Mouse (Mus musculus): ENCODE data around the gene Col4a4. TPM values are rescaled to one million over a fixed set of nuclear protein-coding genes. Genes with fewer than 3 reads are reported as not detected.

Gene Col4a4
- total RNA-seq, 2 experiments from 2014 or later = 9.6 to 10.5 TPM

DNA sequence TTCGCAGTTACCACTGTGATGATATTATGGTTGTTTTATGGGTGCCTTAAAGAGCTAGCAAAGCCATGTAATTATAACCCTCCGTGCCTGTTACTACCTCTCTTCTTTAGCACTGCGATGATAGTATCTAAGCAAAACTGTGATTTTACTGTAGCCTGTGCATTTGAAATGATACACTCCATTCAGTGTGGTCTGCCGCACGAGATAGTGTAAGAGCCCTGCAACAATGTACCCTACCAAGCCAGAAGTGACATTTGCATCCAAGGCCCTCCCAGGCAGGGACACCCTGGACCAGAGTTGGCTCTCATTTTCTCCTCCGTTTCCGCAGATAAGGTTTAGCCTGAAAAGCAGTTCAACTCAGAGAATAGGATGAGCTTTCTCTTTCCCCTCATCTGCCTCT, 668 bp downstream of the Col4a4 start:
- no peak for DNase-seq (ENCODE audit: low spot score)
- intact Hi-C loops (cut with DNase I) = no loop called here

DNA sequence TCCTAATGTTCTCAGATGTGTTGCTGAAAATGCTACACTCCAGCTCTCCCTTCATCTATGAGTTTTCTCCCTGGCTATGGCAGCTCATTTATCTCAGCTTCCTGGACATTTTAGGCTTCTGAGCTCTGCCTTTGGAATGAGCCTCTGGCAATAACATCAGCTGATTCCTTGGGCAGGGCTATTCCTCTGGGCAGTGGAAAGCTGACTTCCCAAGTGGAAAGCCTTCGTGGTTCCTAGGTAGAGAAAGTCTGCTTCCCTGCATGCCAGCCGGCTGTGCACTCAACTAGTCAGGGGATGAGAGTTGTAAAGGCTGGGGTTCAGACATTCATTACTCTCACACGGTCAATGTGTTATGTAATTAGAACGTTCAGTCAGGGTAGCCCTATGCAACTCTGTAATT, 8.3 kb downstream of the Col4a4 start:
- intact Hi-C loops (cut with DNase I) = no loop called here
- no peak for DNase-seq (ENCODE audit: low spot score)

DNA sequence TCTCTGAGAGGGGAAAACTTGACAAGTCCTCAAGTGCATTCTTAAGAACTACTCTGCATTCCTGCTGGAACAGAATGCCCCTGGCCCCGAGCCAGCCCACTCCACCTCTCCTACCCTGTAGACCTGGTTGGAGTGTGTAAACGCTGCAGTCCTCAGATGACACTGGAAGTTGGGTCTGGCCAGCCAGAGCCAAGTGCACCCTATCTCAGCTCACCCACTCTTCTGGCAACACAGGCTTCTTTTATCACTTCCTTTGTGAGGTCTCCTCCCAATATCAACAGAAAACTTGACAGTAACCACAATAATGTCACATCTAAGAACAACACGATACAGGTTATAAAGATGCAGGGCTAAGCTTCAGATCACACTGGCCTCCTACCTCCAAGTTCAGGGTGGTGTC, 8.7 kb downstream of the Col4a4 start:
- intact Hi-C loops (cut with DNase I) = no loop called here
- peak; percentile 51 for DNase-seq (ENCODE audit: low spot score)

DNA sequence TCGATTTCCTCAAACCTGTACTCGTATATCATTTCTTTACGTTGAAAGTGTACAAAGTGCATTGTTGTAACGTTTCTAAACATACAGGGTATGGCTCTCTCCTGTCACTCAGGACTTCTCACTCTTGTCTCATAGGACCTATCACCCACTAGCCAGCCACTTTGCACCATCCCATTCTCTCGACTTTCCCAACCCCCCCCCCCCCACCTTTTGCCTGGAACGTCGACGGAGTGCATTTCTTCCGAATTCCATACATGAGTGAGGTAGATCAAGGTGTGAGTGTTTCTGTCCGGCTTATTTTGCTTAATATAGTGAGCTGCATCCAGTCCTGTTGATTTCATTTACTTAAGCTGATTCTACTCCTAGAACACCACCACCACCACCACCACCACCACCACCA, 9.3 kb downstream of the Col4a4 start:
- DNase-seq (ENCODE audit: low spot score) = no peak
- intact Hi-C loops (cut with DNase I) = no loop called here

DNA sequence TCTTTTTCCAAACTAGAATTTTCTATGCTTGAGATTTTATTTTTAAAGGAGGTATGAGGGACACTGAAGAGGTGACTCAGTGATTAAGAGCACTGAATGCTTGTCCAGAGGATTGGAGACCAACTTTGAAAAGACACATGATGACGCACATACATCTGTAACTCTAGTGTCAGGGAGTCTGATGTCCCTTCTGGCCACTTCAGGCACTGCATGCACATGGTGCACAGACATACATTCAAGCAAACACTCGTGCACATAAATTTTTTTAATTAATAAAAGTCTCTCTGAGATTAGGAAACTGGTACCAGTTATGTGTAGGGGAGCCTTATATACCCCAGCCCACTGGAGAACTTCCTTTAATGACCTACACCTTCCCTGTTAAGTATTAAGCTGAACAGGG, 10.5 kb downstream of the Col4a4 start:
- DNase-seq (ENCODE audit: low spot score) = no peak
- intact Hi-C loops (cut with DNase I) = no loop called here

DNA sequence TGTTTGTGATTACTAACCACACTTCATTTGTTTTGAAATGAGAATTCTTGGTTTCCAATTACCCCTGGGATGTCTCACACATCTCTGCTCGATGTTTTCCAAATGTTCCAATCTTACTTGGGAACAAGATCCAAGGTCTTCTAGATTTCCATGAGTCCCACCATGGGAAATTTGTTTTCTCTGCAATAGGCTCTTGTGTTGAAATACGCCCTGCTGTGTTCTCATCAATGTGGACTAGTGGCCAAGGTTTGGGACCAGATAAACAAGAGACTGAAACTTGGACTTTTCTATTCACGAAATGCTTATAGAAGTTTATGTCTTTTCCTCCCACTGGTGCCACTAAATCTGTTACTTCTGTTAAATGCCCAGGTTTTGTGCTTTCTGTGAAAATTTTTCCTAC, 11.0 kb downstream of the Col4a4 start:
- intact Hi-C loops (cut with DNase I) = no loop called here
- DNase-seq (ENCODE audit: low spot score) = no peak

DNA sequence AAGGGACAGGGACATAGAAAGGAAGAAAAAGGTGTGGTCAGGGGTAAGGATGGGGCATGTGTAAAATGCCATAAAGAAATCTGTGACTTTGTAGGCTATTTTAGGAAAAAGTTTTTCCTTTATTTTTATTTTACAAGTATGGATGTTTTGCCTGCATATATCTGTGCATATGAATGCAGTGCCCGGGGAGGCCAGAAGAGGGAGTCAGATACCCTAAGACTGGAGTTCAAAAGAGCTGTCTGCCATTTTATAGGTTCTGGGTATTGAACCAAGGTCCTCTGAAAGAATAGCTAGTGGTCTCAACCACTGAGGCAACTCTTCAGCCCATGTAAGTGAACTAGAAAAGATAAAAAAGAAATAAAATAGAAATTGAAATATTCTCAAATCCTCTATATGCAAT, 14.9 kb downstream of the Col4a4 start:
- no peak for DNase-seq (ENCODE audit: low spot score)

DNA sequence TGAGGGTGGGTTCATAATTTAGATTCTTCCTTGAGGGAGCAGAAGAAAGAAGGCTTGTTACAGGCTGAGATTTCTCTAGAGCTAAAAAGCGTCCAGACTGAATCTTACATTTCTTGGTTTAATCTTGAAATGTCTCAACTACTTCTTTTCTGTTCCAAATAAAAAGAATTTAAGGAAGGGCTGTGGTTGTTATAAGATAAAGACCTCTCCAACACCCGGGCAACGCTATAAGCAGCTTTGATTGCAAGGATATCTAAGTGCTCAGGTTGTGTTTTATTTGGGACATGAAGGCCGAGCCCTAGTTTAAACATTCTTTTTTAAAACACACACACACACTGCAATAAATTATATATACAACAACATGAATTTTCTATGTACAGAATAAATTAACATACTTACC, 17.2 kb downstream of the Col4a4 start:
- DNase-seq (ENCODE audit: low spot score) = no peak
- intact Hi-C loops (cut with DNase I) = no loop called here

More for the DNA sequence above, 14.9 kb downstream of the Col4a4 start:
- intact Hi-C loops (cut with DNase I) = loop anchor here (1.0 kb wide), 1 partner anchor 70 kb away; no protein-coding TSS in a partner anchor

DNA sequence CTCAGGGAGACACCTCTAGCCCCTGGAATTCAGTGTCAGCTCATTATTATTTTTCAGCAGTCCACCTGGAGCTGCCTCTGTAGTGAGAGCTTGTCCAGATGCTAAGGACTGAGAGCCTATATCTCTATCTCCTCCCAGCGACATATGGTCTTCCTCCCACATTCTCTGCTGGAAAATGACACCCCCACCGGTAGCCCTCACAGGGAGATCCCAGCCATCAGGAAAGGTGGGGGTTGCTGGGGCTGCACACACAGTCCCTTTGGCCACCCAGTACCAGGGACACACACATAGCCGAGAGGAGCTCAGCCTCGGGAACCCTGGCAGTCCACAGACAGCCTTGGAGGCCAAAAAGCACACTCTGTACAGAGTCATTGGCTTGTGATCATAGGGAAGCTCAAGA, 26.4 kb downstream of the Col4a4 start:
- DNase-seq (ENCODE audit: low spot score) = no peak
- intact Hi-C loops (cut with DNase I) = no loop called here

DNA sequence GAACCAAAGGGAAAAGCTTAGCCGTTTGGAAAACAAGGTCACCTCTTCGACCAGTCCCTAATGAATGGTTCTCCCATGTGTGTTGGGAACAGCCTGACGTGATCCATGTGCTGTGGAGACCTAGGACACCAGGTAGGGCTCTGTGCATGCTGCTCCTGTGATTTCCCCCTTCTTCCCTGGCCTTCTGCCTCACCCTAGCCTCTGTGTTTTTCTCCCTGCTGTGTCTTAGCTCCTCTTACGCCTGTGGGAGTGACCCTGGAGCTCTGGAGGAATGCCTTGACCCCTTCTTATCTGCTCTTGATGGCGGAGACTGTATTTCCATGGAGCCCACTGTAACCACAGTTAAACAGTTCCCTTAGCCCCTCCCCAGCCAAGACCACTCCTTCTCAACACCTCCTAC, 31.8 kb downstream of the Col4a4 start:
- intact Hi-C loops (cut with DNase I) = loop anchor here (10.0 kb wide), 1 partner anchor 430 kb away; no protein-coding TSS in a partner anchor
- DNase-seq (ENCODE audit: low spot score) = no peak

DNA sequence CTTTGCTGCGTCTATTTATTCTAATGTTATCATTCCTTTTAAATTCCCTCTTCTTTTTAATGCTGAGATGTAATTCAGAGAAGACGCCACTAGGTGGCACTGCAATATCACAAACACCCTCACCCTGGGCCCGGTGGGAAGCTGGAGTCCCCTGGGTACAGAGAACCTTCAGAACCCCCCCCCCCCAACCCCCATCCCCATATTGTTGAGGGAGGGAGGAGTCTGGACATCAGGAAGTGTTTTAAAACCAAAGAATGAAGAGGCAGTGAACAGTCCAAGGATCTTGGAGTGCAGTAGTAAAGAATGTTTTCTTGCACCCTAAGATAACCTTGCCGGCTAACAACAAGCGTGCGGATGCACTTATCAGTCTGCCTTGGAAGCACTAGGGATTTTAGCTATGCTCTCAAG, 32.2 kb downstream of the Col4a4 start:
- DNase-seq (ENCODE audit: low spot score) = no peak
- intact Hi-C loops (cut with DNase I) = loop anchor here (10.0 kb wide), 1 partner anchor 430 kb away; no protein-coding TSS in a partner anchor

DNA sequence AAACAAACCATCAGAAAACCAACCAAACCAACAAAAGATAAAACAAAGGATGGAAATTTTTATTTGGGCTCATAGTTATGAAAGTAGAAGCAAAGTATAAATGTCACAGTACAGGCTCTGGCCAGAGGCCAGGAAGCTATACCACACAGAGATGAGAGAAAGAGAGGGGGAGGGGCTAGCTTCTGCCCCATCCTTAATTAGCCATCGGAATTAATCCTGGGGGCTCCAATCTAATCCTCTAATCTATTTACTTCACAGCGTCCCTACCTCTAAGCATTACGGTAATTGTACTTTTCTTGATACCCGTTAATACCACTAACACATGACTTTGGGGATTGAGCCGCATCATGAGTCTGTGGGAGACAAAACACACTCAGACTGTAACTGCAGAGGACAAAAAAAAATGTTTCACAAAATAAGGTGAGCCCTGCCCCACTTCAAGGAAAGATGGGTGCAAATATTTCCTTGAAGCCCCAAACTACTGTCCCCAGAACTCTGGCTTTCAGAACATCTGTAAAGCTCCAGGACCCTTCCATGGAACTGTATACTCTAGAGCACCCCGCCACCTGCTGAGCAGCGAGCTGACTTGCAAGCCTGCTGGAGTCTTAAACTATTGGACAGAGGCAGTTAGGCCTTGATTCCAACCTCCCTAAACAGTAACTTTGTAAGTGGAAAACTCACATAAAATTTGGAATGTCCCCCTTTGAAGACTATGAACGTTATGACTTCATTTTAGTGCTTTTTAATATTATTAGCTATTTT, 41.3 kb downstream of the Col4a4 start:
- no peak for DNase-seq (ENCODE audit: low spot score)

DNA sequence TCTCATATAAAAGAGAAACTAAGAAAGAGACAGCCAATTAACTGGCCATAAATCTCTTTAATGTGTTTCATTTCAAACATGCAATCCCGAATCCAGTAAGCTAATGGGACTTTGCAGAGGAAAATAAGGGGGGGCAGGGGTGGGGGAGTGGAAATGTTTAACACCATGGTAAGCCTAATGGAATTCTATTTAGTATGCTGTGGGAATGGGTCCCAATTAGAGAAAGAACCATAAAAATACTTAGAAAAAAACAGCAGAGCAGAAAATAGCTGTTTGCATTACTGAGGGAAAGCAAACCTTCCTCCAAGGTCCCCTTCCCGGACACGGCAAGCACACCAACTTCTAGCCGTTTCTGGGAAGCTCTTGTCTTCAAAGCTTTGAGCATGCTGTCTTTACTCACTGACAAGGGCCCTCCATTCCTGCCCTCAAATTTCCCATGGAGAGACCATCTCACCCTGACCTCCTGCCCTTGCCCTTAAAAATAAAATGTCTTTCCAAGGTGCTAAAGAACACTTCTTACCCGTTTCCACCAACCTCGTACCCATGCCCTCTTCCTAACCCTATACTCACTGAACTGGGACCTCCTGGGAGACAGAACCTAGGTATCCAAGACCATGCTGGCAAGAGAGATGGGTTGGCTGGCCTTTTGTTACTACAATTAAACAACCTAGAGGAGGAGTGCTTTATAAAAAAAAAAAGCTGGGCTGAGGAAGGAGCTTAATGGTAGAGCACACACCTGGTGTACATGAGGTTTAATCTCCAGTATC, 42.0 kb downstream of the Col4a4 start:
- no peak for DNase-seq (ENCODE audit: low spot score)
- intact Hi-C loops (cut with DNase I) = no loop called here

More for the DNA sequence above, 41.3 kb downstream of the Col4a4 start:
- intact Hi-C loops (cut with DNase I) = no loop called here

DNA sequence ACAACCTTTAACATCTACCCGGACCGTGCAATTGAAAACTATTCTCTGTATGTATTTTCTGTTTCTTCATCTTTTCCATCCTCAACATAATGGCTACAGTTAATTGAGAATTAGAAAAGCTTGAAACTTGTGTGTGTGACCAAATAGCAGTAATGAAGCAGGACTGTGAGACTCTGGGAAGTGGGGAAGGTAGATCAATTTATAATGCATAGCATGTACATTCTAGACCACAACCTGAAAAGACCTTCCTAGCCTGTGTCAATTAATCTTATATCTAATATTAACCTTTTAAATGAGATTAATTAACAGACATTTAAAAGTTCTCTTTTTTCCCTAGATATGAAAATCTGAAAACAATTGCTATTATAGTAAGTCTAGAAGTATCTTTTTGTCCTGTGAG, 42.7 kb downstream of the Col4a4 start:
- intact Hi-C loops (cut with DNase I) = no loop called here
- no peak for DNase-seq (ENCODE audit: low spot score)

DNA sequence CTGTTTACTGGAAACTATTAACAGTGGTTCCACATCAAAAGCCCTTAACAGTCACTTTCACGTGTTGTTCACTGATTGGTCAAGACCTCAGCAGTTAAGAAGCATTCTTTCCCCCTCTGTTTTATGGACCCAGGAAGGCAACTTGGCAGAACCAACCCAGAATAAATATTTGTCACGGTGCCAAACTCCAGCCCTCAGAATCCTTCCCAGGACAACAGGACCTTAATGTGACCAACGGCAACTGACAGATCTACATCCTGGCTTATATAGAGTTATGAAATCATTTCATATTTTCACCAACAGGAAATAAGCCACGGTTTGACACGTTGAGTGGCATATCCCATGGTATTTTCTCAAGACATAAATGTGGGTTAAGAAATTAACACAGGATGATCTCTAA, 46.6 kb downstream of the Col4a4 start:
- DNase-seq (ENCODE audit: low spot score) = no peak
- intact Hi-C loops (cut with DNase I) = no loop called here

DNA sequence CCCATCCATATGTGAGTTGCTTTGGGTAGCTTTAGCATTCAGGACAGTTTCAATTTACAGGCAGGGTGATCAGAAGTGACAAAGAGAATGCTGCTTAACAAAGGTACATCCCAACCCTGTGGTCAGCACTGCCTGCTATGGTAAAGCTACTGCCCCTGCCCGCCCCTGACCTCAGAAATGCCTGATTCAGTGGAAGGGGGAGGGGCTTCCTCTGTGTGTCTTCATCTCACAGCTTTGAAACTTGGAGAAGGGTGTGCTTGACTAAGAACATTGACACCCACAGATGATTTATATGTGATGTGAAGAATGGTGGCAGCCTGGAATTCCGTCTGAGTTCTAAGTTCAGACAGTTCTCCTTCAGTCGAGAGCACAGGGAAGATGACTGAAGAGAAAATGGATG, 48.8 kb downstream of the Col4a4 start:
- intact Hi-C loops (cut with DNase I) = no loop called here
- DNase-seq (ENCODE audit: low spot score) = no peak

DNA sequence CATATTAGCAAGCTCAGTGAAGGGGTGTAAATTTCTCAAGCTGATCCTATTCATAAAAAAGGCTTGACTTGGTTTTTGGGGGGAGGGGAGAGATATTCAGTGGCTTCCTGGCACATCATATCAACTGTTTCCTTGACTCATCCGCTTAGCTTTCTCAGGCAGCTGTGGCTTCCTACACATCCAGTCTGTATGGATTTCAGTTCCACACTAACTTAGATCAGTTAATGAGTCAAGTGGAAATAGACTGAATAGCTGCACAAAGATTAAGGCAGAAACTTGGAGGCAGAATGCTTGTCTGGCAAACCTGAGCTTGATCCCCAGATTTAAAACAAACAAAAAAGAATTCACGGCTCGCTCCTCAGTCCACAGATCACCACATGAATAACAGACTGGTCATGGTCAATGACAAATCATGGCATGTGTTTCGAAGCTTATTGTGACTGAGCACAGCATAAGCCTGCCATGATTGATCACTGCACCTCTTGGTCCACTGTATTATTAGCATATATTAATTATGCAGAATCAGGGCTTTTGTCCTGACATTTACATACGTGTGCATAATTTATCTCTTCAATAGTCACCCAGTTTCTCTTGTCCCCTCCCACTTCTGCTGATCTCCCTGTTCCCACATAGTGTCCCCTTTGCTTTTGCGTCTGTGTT, 50.0 kb downstream of the Col4a4 start:
- intact Hi-C loops (cut with DNase I) = no loop called here
- no peak for DNase-seq (ENCODE audit: low spot score)

DNA sequence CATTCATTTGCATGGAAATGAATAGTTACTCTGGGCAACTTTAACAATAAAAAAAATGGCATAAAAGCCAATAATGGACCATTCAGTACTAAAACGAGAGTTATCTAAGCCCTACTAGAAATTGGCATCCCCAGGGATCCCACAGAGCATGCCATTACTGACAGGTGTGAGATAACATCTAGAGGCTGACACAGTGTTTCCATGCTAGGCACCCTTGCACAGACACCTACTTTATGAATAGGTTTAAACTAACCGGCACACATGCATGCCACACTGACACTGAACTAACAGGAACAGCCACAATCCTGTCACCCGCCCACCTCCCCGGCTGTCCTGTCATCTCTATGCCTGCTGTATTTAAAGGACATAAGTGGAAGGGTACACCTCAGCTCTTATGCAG, 58.7 kb downstream of the Col4a4 start:
- no peak for DNase-seq (ENCODE audit: low spot score)
- intact Hi-C loops (cut with DNase I) = no loop called here

DNA sequence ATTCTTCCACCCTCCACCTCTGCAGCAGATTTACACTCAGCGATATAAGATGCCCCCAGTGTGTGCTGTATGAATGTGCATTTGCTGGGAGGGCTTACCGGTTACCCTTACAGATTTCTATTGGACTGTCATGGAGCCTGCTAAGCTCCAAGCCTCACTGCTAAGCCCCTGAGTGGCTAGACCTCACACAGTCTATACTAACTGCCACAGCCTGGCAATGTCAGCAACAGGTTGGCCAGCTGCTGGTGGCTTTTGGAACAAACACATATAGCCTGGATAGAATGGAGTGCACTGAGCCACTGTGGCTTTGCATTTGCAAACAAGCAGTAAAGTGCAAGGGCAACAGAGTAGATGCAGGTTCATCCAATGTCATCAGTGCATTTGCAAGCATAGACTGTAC, 94.7 kb downstream of the Col4a4 start:
- DNase-seq (ENCODE audit: low spot score) = no peak
- intact Hi-C loops (cut with DNase I) = no loop called here

DNA sequence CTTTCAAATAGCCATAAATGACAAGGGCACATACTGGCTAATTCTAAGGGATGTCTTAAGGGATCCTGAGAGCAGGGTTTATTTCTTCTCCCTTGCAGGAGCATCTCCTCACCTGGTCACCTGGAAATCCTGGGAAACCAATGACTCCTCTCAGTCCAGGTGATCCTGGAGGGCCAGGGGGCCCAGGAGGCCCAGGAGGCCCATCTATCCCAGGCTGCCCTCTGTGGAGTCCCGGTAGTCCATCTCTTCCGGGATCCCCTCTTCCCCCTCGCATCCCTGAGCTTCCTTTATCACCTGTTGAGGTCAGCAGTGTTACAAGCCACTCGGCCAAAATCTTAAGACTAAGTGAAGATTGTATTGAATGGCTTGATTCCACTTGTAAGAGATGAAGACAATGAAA, 100.3 kb downstream of the Col4a4 start:
- no peak for DNase-seq (ENCODE audit: low spot score)
- intact Hi-C loops (cut with DNase I) = no loop called here

DNA sequence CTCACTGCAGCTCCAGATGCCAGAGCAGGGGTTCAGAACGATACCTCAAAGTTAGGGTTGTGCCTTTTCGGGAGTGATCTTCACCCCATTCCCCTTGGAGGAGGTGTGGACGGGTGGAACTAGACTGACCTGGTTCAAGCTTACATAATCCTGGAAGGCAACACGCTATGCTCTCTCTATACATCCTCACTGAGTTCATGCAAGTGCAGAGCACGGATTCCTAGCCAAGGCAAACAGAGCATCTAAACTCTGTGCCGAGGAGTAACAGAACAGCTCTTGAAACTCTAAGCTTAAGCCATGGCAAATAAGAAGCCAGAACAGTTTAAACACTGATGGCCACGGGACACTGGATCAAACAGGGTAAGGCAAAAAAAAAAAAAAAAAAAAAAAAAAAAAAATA, 104.3 kb downstream of the Col4a4 start:
- intact Hi-C loops (cut with DNase I) = no loop called here
- no peak for DNase-seq (ENCODE audit: low spot score)

Measured in heart, postnatal 25 days (tissue).